Mouse (Mus musculus) midbrain, embryonic 16.5 days (tissue): ENCODE results near the gene Slc25a1. TPM values are rescaled to one million over a fixed set of nuclear protein-coding genes. Genes with fewer than 3 reads are reported as not detected.
A peak's percentile ranks its signal among the peaks of the same experiment; 100 is the strongest.

ENCODE experiments used
- ATAC-seq: fragments of 200-750 bp; cut with Nextera tagmentation; 2 replicates; pipeline ENCODE4 v1.8.0; 2017; ENCODE audit warnings: moderate TSS enrichment
- H3K27ac ChIP-seq: fragments of 300-500 bp; sonication (generic); 2 replicates; pipeline ENCODE4 v1.5.1; 2014; ENCODE audit warnings: mild to moderate bottlenecking, low read length, mixed read lengths
- H3K27me3 ChIP-seq: fragments of 300-500 bp; sonication (generic); 2 replicates; pipeline ENCODE4 v1.6.1; 2014; ENCODE audit warnings: low read depth, low read length, mixed read lengths; ENCODE audit not compliant: control insufficient read depth, insufficient read depth
- H3K36me3 ChIP-seq: fragments of 300-500 bp; sonication (generic); 2 replicates; pipeline ENCODE4 v1.6.1; 2014; ENCODE audit warnings: mild to moderate bottlenecking, low read length, moderate library complexity, mixed read lengths; ENCODE audit not compliant: control insufficient read depth, insufficient read depth
- H3K4me1 ChIP-seq: fragments of 300-500 bp; sonication (generic); 2 replicates; pipeline ENCODE4 v1.6.1; 2014; ENCODE audit warnings: mild to moderate bottlenecking, low read length, mixed read lengths; ENCODE audit not compliant: control insufficient read depth, insufficient read depth
- H3K4me2 ChIP-seq: fragments of 300-500 bp; sonication (generic); 2 replicates; pipeline ENCODE4 v1.6.1; 2014; ENCODE audit warnings: mild to moderate bottlenecking, low read length, mixed read lengths
- H3K4me3 ChIP-seq: fragments of 300-500 bp; sonication (generic); 2 replicates; pipeline ENCODE4 v1.5.1; 2014; ENCODE audit warnings: low read depth, mild to moderate bottlenecking, low read length, moderate library complexity, mixed read lengths
- H3K9ac ChIP-seq: fragments of 300-500 bp; sonication (generic); 2 replicates; pipeline ENCODE4 v1.6.1; 2014; ENCODE audit warnings: low read depth, low read length, mixed read lengths
- H3K9me3 ChIP-seq: fragments of 300-500 bp; sonication (generic); replicated peaks from 2 replicates; pipeline ENCODE4 v1.6.1; 2014; ENCODE audit warnings: mild to moderate bottlenecking, low read length, mixed read lengths; ENCODE audit not compliant: control insufficient read depth, poor library complexity, severe bottlenecking
- WGBS: fragments of 180-500 bp; shearing (Covaris S2); extraction: QIAGEN DNeasy Blood & Tissue Kit; methylation state at CpG from one replicate; pipeline ENCODE4 v1.1.7; 2014; 5-methylcytosine and 5-hydroxymethylcytosine counted together
- polyA plus RNA-seq: library from polyadenylated mRNA; unstranded; fragments of >200 nt; fragmentation: Nextera tagmentation; extraction: Ambion mirVana; gene quantifications from 2 replicates; pipeline ENCODE4 v1.2.1, GENCODE M21; 2015

Gene Slc25a1
- polyA plus RNA-seq, 1 experiment from 2014 or later = 179 TPM

DNA sequence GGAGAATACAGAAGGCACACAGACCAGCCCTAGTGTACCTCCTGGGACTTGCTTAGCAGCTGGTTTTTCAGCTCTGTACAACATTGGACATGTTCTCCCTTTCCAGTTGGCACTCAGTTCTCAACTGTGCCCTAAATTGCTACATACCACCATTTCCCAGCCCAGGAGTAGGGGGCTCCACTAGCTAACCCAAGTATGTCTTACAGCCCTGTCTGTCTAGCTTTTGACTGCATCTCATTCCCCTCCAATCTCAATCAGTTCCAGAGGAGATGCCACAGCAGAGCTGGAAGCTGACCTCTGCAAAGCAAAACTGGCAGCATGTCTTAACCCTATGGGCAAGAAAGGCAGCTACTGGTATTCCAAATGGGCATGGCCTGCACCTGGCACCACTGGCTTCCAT, 31.9 kb downstream of the Slc25a1 start:
- peaks cover 10% of the 10 kb centered on the region for H3K36me3 ChIP-seq
- no peak overlapping the region for H3K9ac ChIP-seq
- no peak for ATAC-seq
- no peak overlapping the region for H3K4me2 ChIP-seq
- no peak overlapping the region for H3K27ac ChIP-seq
- no peaks in the 10 kb centered on the region for H3K9me3 ChIP-seq
- H3K4me3 ChIP-seq = no peak overlapping the region
- peaks cover 5% of the 10 kb centered on the region for H3K4me1 ChIP-seq
- no peaks in the 10 kb centered on the region for H3K27me3 ChIP-seq

DNA sequence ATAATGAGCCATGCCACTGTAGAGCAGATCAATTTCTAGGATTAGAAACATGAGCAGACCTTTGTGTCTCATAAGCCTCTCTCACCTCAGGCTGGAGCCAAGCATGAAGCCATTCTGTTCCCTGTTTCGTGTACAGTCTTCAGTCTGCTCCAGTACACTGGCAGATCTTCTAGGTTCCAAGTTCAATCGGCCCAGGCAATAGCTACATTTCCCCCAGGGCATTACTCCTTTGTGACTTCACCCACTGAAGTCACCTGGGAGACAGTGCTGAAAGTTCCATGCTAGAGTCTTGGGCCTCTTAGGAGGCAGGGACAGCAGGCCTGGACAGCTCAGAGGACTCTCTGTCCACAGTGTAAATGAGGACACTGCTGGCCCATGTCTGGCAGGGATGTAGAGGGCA, 34.1 kb downstream of the Slc25a1 start, which contains the start of gene Tssk1:
Tssk1 (plus strand) TSS at position 301 of the 400 bp plus-strand sequence.
- no peak within 1 kb of the TSS for H3K9ac ChIP-seq
- H3K9me3 ChIP-seq = no peaks in the 10 kb centered on the region
- WGBS = 77% methylated on average over 2 of the region's 2 CpGs
- ATAC-seq = no peak
- H3K4me1 ChIP-seq = peaks cover 18% of the 10 kb centered on the region
- H3K36me3 ChIP-seq = no peaks in the 10 kb centered on the region; the same call in 1 of the 2 replicates
- H3K27me3 ChIP-seq = no peaks in the 10 kb centered on the region
- H3K27ac ChIP-seq = no peak within 1 kb of the TSS
- H3K4me2 ChIP-seq = no peak within 1 kb of the TSS
- H3K4me3 ChIP-seq = no peak within 1 kb of the TSS

DNA sequence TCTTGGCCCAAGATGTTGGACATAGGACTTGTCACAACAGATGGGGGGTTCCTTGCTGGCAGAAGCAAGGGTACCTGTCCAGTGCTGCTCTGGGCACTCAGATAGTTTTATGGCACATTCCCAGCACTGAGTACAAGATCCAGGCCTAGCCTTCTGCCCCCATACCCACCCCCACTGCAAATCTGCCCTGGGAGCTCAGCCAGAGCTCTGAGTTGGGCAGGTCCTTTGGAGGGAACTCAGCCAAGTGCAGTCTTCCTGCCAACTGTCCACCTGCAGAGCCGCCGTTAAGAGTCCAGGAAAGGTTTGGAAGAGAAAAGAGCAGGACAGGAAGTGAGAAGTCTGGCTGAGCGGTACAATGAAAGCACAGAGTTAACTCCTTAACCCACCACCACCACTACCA, 35.4 kb downstream of the Slc25a1 start:
- no peak overlapping the region for H3K9ac ChIP-seq
- no peaks in the 10 kb centered on the region for H3K36me3 ChIP-seq
- 81% methylated on average over 3 of the region's 3 CpGs for WGBS
- no peaks in the 10 kb centered on the region for H3K27me3 ChIP-seq
- H3K4me1 ChIP-seq = peaks cover 18% of the 10 kb centered on the region
- no peak overlapping the region for H3K4me3 ChIP-seq
- H3K9me3 ChIP-seq = no peaks in the 10 kb centered on the region
- H3K4me2 ChIP-seq = no peak overlapping the region
- ATAC-seq = no peak
- no peak overlapping the region for H3K27ac ChIP-seq

DNA sequence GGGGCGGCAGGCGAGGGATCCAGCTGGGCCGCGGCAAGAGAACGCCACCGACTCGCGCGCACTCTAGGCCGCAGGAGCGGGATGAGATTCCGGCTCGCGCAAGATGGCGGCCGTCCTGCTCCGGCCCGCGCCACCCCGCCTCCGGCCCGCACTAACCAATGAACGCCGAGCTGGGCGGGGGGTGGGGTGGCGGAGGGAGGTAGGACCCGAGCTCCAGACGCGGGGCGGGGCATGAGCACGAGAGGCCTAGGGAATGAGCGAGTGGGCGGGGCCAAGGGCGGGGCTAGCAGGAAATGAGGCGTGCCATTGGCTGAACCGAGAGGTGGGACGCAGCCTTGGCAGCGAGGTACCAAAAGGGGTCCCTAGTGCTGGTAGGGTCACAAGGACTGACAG, 36.5 kb downstream of the Slc25a1 start, which contains the start of gene Gm20518:
Gm20518 (minus strand) TSS at position 105 of the 393 bp plus-strand sequence.
- H3K27me3 ChIP-seq = no peaks in the 10 kb centered on the region
- ATAC-seq = peak; percentile 98
- no peaks in the 10 kb centered on the region for H3K36me3 ChIP-seq
- WGBS = under 1% methylated on average over 35 of the region's 38 CpGs
- no peaks in the 10 kb centered on the region for H3K9me3 ChIP-seq
- peak within 1 kb of the TSS; percentile 98 for H3K27ac ChIP-seq
- peak within 1 kb of the TSS; percentile 95 for H3K4me3 ChIP-seq
- peak within 1 kb of the TSS; percentile 97 for H3K4me2 ChIP-seq
- H3K9ac ChIP-seq = peak within 1 kb of the TSS; percentile 100
- peaks cover 18% of the 10 kb centered on the region for H3K4me1 ChIP-seq

DNA sequence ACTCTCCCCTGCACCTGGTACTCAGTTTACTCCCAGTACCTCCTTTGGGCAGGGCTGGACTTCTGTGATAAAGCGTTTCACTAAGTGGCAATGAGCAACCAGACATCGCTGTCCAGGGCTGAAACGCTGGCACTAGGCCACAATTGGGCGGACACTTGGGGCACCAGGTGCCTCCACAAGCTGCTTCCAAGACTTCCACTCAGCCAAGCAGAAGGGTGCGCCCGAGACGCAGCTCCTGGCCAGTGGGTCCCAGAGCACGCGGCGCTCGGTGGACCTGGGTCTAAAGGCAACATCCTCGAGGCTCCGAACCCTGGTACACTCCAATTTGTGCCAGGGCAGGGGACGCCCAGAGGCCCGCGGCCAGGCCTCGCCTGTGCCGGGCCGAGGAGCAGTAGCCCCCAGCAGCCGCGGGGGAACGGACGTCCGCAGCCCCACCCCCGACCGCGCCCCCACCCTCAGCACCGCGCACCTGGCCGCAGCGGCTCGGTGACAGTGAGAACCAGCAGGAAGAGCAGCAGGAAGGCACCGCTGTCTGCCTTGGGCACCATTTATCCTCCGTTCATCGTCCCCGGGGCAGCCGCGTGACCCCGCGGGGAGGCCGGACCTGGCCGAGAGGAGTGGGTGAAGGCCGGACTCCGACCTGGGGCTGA, 37.0 kb downstream of the Slc25a1 start:
- peak overlapping the region; percentile 97 for H3K4me2 ChIP-seq
- H3K27me3 ChIP-seq = no peaks in the 10 kb centered on the region
- peak overlapping the region; percentile 100 for H3K9ac ChIP-seq
- peaks cover 18% of the 10 kb centered on the region for H3K4me1 ChIP-seq
- no peaks in the 10 kb centered on the region for H3K9me3 ChIP-seq
- H3K36me3 ChIP-seq = no peaks in the 10 kb centered on the region
- 0% methylated on average over 33 of the region's 44 CpGs for WGBS
- peak overlapping the region; percentile 98 for H3K27ac ChIP-seq
- peak; percentile 63 for ATAC-seq
- H3K4me3 ChIP-seq = peak overlapping the region; percentile 95

DNA sequence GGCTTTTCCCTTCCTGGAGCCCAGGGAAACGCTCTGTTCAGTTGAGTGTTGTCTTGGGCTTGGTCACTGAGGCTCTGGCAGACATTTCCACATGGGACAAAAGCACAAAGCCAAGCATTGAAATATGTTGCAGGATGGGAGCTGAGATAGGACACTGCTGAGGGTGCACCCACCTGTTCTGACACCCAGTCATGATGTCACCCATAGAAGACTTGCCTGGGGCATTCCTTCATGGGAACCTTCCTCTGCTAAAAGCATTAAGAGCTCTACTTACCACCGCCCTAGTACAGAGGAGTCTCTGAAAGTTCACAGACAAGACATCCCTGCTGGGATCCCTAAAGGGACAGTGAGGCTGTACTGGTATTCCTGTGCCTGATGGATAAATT, 37.7 kb downstream of the Slc25a1 start:
- ATAC-seq = no peak
- Histone ChIP-seq H3K4me3 (peak overlapping the region; percentile 95), H3K4me1 (peaks cover 18% of the 10 kb centered on the region), H3K9ac (peak overlapping the region; percentile 100), H3K4me2 (peak overlapping the region; percentile 97), H3K9me3 (no peaks in the 10 kb centered on the region), H3K27me3 (no peaks in the 10 kb centered on the region), H3K27ac (no peak overlapping the region), H3K36me3 (no peaks in the 10 kb centered on the region)
- WGBS = 39% methylated on average over 2 of the region's 2 CpGs

DNA sequence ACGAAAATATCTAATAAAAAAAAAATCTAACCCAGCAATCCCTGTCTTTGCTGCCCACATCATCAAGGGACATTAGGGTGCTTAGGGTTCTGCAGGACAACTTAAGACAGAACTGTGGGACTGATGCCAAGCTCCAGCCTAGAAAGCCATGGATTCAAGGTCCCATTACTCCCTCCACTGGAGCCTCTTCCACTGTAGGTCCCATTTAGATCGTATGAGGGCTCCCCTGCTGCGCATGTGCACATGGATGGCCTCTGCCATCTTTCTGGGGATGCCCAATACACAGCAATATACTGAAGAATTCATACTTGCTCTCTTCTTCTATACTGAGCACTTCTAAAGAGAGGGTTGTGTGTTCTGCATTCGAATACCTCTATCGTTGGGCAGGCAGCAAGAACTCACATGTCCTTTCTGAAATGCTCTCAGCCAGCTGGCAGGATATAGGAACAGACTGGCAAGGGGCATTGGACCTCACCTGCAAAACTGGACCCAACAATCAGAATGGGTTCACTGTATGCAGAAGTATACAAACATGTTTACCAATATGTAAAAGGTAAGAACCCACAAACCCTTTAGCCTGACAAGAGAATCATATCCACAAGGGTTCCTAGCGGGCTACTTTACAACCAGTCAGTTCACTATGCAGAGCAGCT, 38.2 kb downstream of the Slc25a1 start:
- H3K4me1 ChIP-seq = peaks cover 18% of the 10 kb centered on the region
- no peaks in the 10 kb centered on the region for H3K9me3 ChIP-seq
- H3K27ac ChIP-seq = no peak overlapping the region
- no peak for ATAC-seq
- 81% methylated on average over 6 of the region's 6 CpGs for WGBS
- H3K4me2 ChIP-seq = peak overlapping the region; percentile 97
- H3K27me3 ChIP-seq = no peaks in the 10 kb centered on the region
- H3K9ac ChIP-seq = peak overlapping the region; percentile 100
- H3K36me3 ChIP-seq = no peaks in the 10 kb centered on the region
- peak overlapping the region; percentile 95 for H3K4me3 ChIP-seq

DNA sequence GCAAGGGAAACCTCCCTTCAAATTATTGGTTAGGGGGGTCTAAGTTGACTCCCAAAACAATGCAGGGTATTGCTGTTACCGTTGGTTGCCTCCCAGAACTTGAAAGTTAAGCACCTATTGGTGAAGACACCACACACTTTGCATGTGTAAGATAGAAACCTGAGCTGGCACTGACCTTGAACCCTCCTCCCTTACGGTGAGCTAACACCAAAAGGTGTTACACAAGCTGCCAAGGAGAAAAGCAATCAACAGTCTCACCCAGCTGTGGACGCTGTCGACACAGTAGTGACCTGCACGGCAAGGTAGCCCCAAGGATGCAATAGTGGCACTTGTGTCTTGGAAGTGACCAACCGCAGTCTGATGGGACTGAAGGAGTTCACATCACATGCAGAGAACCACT, 43.9 kb downstream of the Slc25a1 start:
- 94% methylated on average over 6 of the region's 6 CpGs for WGBS
- no peak for ATAC-seq
- Histone ChIP-seq H3K9ac (no peak overlapping the region), H3K27ac (no peak overlapping the region), H3K27me3 (no peaks in the 10 kb centered on the region), H3K9me3 (no peaks in the 10 kb centered on the region), H3K36me3 (no peaks in the 10 kb centered on the region), H3K4me3 (no peak overlapping the region), H3K4me2 (no peak overlapping the region), H3K4me1 (no peaks in the 10 kb centered on the region; the same call in 1 of the 2 replicates)

DNA sequence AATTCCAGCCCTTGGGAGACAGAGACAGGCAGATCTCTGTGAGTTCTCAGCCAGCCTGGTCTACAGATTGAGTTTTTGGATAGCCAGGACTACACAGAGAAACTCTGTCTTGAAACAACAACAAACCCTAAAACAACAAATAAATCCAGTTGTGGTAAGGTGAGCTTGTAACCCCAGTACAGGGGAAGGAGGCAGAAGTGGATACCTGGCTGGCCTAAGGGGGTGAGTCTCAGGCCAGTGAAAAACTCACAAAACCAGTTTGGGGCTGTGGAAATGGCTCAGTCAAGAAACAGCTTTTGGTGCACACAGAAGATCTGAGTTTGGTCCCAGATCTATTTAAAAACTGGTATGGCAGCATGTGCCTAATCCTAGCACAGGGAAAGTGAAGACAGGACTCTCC, 45.8 kb downstream of the Slc25a1 start:
- H3K27ac ChIP-seq = no peak overlapping the region
- 0 out of 2 replicates have a peak, but pooled peaks cover 2% of the 10 kb centered on the region for H3K36me3 ChIP-seq
- no peak overlapping the region for H3K4me2 ChIP-seq
- no peak overlapping the region for H3K9ac ChIP-seq
- no peaks in the 10 kb centered on the region for H3K9me3 ChIP-seq
- no peak for ATAC-seq
- no peaks in the 10 kb centered on the region; the same call in 1 of the 2 replicates for H3K4me1 ChIP-seq
- no peak overlapping the region for H3K4me3 ChIP-seq
- no peaks in the 10 kb centered on the region for H3K27me3 ChIP-seq
